Mouse (Mus musculus) heart, adult 10 weeks (tissue): ENCODE results near the gene Olfr994. TPM values are rescaled to one million over a fixed set of nuclear protein-coding genes. Genes with fewer than 3 reads are reported as not detected.

Experiments used
- polyA plus RNA-seq: library from polyadenylated mRNA; stranded (reverse); fragments of 350-450 nt; fragmentation: Illumina TruSeq; extraction: RNeasy Lipid Tissue Mini Kit (QIAGEN cat#74804); gene quantifications from one replicate; pipeline ENCODE4 v1.2.3, GENCODE M21; 2014; ENCODE audit warnings: low read depth, low replicate concordance

Olfr994 gene
- not detected for polyA plus RNA-seq

DNA sequence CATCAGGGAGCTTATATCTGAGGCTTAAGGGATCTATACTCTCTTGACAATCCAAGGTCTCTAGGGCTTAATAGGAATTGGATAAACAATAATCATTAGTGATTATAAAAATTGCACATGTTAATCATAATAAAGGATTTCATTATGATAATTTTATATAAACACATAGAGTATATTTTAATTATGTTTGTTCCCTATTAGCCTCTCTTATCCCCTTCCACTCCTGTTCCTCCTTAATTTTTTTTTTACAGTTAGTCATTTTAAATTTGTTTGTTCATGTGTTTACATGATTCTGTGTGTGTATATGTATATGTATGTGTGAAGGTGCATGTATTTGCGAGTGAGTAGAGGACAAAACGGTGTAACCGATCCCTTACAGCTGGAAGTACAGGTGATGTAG lies at the start of gene Olfr994:
Gene Olfr994, minus strand, starts transcription at position 101 of the 400 bp plus-strand sequence.

DNA sequence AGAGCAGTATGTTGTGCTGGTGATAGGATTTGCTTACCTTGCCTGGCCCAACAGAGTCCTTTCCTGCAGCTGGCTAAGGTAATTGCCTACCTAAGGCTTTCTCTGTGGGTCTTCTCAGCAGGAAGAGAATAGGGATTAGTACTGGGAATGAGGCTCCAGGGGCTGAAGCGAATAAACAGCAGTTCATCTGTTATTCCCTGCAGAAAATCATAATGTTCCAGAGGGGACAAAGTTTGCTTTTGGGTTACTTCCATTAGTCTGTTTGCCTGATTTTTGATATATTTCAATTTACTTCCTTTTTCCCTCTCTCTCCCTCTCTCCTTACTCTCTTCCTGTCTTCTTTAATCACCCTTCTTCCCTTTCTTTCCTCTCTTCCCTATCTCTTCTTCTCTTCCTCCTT lies 7.3 kb upstream of the Olfr994 start, which contains the start of gene Olfr995:
Gene Olfr995, minus strand, starts transcription at position 101 of the 400 bp plus-strand sequence.

DNA sequence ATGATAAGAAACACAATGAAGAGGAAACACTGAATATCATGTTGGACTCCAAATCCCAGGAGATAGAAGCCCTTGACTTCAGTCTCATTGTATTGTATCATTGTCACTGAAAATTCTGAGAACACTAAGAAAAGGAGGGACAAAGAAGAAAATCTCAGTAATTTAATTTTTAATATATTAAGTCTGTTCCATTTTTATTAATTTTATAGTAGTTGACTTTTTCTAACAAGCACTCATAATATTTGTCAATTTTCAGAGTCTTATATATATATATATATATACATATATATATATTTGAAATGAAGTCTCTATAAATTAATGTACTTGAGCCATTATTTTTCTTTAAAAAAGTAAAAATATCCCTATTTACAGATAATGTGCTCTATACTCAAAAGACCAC lies 21.5 kb downstream of the Olfr994 start, which contains the start of gene Olfr993:
Gene Olfr993, minus strand, starts transcription at position 101 of the 400 bp plus-strand sequence.

DNA sequence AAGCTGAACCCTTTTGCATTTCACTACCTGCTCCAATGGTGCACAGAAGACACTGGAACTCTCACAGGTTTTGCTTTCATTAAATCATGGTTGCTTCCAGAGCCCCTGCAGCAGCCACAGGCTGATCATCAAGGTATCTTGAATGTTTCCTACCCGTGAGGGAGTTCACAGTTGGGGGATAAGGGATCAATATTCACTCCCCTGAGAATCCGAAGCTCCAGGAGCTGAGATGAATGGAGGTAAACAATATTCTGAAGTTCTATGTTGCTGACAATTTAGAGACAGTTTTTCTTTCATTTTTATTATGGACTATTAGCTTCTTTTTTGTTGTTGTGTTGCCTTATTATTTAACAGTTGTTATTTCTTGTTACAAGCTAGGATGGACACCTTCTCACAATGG lies 26.9 kb downstream of the Olfr994 start, which contains the start of gene Olfr992:
Gene Olfr992, minus strand, starts transcription at position 101 of the 400 bp plus-strand sequence.

Other genes with a start within 250 kb of the Olfr994 start
- 1.3 TPM for gene Lrrc55, start 239.3 kb downstream of the Olfr994 start, polyA plus RNA-seq
- not detected for gene Olfr987, start 97.1 kb downstream of the Olfr994 start, polyA plus RNA-seq
- not detected for gene Olfr988, start 73.2 kb downstream of the Olfr994 start, polyA plus RNA-seq
- not detected for gene Olfr992, start 27.0 kb downstream of the Olfr994 start, polyA plus RNA-seq
- gene Olfr993, start 21.6 kb downstream of the Olfr994 start, polyA plus RNA-seq, result not detected
- not detected for gene Olfr995, start 7.2 kb upstream of the Olfr994 start, polyA plus RNA-seq
- not detected for gene 4833423E24Rik, start 82.6 kb upstream of the Olfr994 start, polyA plus RNA-seq
- gene Olfr996, start 142.8 kb upstream of the Olfr994 start, polyA plus RNA-seq, result not detected
- not detected for gene Olfr998, start 152.5 kb upstream of the Olfr994 start, polyA plus RNA-seq
- not detected for gene Olfr1000, start 175.5 kb upstream of the Olfr994 start, polyA plus RNA-seq
- not detected for gene Olfr1002, start 214.3 kb upstream of the Olfr994 start, polyA plus RNA-seq
- gene Olfr154, start 228.0 kb upstream of the Olfr994 start, polyA plus RNA-seq, result not detected
- gene Olfr1006, start 242.3 kb upstream of the Olfr994 start, polyA plus RNA-seq, result not detected